Mouse (Mus musculus): ENCODE measurements at regions not wholly inside any gene's neighbourhood (a gene's known extent, or its start where the extent isn't known, plus 50 kb on each side); places are given as distances from the start of the nearest gene placed in this dataset.

GRCm38 (mm10) chr15:45453797-45454196 is 5319.6 kb downstream of the 9330182O14Rik start:
- DNase-seq (ENCODE audit: extremely low spot score in 1 of 2, low spot score in 1 of 2), result peak; percentile 17 to 52

- DNase-seq (ENCODE audit: extremely low spot score in 1 of 2, low spot score in 1 of 2), result no peak
These were observed 5336.3 kb downstream of the 9330182O14Rik start for GRCm38 (mm10) chr15:45470425-45470824.

- DNase-seq (ENCODE audit: extremely low spot score in 1 of 2, low spot score in 1 of 2), result no peak
These were observed 5339.0 kb downstream of the 9330182O14Rik start for GRCm38 (mm10) chr15:45473191-45473590.

GRCm38 (mm10) chr15:45510271-45510670 is 5376.1 kb downstream of the 9330182O14Rik start:
- no peak for DNase-seq (ENCODE audit: extremely low spot score in 1 of 2, low spot score in 1 of 2)

Data from layer of hippocampus, postnatal 25 days (tissue).